Mouse (Mus musculus): Measurements from ENCODE around the gene Gbf1. TPM values are rescaled to one million over a fixed set of nuclear protein-coding genes. Genes with fewer than 3 reads are reported as not detected.

Gbf1 gene
- polyA plus RNA-seq, 1 experiment, result 142 TPM

DNA sequence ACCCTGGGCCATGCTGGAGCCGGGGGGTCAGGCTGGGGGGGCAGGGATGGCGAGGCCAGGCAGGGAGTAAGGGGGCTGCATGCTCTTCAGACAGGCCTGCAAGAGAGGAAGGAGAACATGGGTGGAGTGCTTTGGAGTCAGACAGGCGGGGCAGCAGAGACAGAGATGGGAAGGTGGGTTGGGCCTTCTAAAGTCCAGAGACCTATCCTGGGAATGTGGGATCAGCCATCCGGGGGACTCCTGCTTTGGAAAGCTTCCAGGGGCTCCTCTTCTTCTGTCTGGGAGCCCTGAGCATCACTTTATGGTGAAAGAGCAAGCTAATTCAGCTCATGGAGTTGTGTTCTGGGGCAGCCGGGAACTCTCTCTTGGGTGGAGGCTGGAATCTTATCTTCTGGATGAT lies 172.6 kb downstream of the Gbf1 start:
- no peak overlapping the region for H3K4me3 ChIP-seq (ENCODE audit: control insufficient read depth, low read depth, low read length)
- no peaks in the 10 kb centered on the region for H3K27me3 ChIP-seq (ENCODE audit: control insufficient read depth, insufficient read depth, low read length)
- no peak overlapping the region for H3K27ac ChIP-seq (ENCODE audit: control insufficient read depth, insufficient read depth, low read depth, low read length)
- H3K36me3 ChIP-seq (ENCODE audit: control insufficient read depth, insufficient read depth, low read length), result no peaks in the 10 kb centered on the region
- TF ChIP-seq CTCF (IDR thresholded peaks at IDR 0.05; ENCODE audit: control insufficient read depth, insufficient read depth, insufficient replicate concordance, low read depth, low read length) (no peak), POLR2A (IDR thresholded peaks at IDR 0.05; ENCODE audit: control insufficient read depth, low read depth, low read length) (no peak)
- peaks cover 17% of the 10 kb centered on the region for H3K4me1 ChIP-seq (ENCODE audit: control insufficient read depth, insufficient read depth, low read length)

DNA sequence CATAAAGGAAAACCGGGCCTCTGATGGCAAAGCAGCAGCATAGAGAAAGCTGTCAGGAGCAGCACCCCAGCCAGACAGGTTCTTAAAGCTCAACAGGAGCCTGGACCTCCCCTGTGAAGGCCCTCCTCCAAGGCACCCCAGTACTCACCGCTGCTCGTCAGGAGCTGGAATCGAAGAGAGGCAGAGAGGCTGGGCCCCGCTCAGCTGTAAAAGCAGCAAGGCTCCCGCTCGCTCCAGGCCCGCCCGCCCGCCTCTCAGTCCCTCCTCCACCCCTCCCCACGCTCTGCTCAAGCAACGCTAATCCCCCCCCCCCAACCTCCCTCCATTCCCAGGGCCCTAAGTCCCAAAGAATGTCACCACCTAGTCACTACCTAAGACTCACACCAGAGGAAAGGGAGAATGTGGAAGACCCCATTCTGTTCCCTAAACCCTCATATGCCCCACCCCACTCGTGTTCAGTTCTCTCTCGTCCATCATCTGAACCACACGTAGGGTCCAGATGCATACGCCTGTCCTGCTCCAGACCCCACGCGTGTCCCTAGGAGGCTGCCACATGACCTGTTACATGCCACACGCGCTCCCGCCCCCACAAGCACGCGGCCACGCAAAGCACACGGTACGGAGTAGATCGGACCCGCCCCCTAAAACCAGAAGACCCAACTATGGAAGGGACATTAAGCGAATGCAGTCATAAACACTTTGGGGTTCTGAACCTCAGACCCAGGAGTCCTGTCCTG lies 173.9 kb downstream of the Gbf1 start:
- TF ChIP-seq POLR2A (IDR thresholded peaks at IDR 0.05; ENCODE audit: control insufficient read depth, low read depth, low read length) (no peak), CTCF (IDR thresholded peaks at IDR 0.05; ENCODE audit: control insufficient read depth, insufficient read depth, insufficient replicate concordance, low read depth, low read length) (no peak)
- Histone ChIP-seq H3K4me3 (ENCODE audit: control insufficient read depth, low read depth, low read length) (peak overlapping the region; percentile 91), H3K27ac (ENCODE audit: control insufficient read depth, insufficient read depth, low read depth, low read length) (no peak overlapping the region; the same call in 1 of the 2 replicates), H3K4me1 (ENCODE audit: control insufficient read depth, insufficient read depth, low read length) (peaks cover 18% of the 10 kb centered on the region), H3K36me3 (ENCODE audit: control insufficient read depth, insufficient read depth, low read length) (no peaks in the 10 kb centered on the region), H3K27me3 (ENCODE audit: control insufficient read depth, insufficient read depth, low read length) (no peaks in the 10 kb centered on the region)

GRCm38 (mm10) chr19:46326756-46327305 lies 174.5 kb downstream of the Gbf1 start, which contains the start of gene Psd:
Gene Psd, minus strand, starts transcription at chr19:46327156.
- H3K4me1 ChIP-seq (ENCODE audit: control insufficient read depth, insufficient read depth, low read length), result peaks cover 18% of the 10 kb centered on the region
- no peaks in the 10 kb centered on the region for H3K36me3 ChIP-seq (ENCODE audit: control insufficient read depth, insufficient read depth, low read length)
- H3K27me3 ChIP-seq (ENCODE audit: control insufficient read depth, insufficient read depth, low read length), result no peaks in the 10 kb centered on the region

GRCm38 (mm10) chr19:46327531-46328064 lies 175.3 kb downstream of the Gbf1 start:
- H3K27me3 ChIP-seq (ENCODE audit: control insufficient read depth, insufficient read depth, low read length), result no peaks in the 10 kb centered on the region
- no peaks in the 10 kb centered on the region for H3K36me3 ChIP-seq (ENCODE audit: control insufficient read depth, insufficient read depth, low read length)
- peaks cover 18% of the 10 kb centered on the region for H3K4me1 ChIP-seq (ENCODE audit: control insufficient read depth, insufficient read depth, low read length)
- peak overlapping the region; percentile 91 for H3K4me3 ChIP-seq (ENCODE audit: control insufficient read depth, low read depth, low read length)
- H3K27ac ChIP-seq (ENCODE audit: control insufficient read depth, insufficient read depth, low read depth, low read length), result no peak overlapping the region; the same call in 1 of the 2 replicates
- TF ChIP-seq POLR2A (IDR thresholded peaks at IDR 0.05; ENCODE audit: control insufficient read depth, low read depth, low read length), result no peak
- no peak for TF ChIP-seq CTCF (IDR thresholded peaks at IDR 0.05; ENCODE audit: control insufficient read depth, insufficient read depth, insufficient replicate concordance, low read depth, low read length)

More at GRCm38 (mm10) chr19:46326756-46327305, 174.5 kb downstream of the Gbf1 start, which contains the start of gene Psd:
- Histone ChIP-seq H3K27ac (ENCODE audit: control insufficient read depth, insufficient read depth, low read depth, low read length) (peak within 1 kb of the TSS; percentile 85), H3K4me3 (ENCODE audit: control insufficient read depth, low read depth, low read length) (peak within 1 kb of the TSS; percentile 91)
- TF ChIP-seq POLR2A (IDR thresholded peaks at IDR 0.05; ENCODE audit: control insufficient read depth, low read depth, low read length) (no peak), CTCF (IDR thresholded peaks at IDR 0.05; ENCODE audit: control insufficient read depth, insufficient read depth, insufficient replicate concordance, low read depth, low read length) (no peak)

DNA sequence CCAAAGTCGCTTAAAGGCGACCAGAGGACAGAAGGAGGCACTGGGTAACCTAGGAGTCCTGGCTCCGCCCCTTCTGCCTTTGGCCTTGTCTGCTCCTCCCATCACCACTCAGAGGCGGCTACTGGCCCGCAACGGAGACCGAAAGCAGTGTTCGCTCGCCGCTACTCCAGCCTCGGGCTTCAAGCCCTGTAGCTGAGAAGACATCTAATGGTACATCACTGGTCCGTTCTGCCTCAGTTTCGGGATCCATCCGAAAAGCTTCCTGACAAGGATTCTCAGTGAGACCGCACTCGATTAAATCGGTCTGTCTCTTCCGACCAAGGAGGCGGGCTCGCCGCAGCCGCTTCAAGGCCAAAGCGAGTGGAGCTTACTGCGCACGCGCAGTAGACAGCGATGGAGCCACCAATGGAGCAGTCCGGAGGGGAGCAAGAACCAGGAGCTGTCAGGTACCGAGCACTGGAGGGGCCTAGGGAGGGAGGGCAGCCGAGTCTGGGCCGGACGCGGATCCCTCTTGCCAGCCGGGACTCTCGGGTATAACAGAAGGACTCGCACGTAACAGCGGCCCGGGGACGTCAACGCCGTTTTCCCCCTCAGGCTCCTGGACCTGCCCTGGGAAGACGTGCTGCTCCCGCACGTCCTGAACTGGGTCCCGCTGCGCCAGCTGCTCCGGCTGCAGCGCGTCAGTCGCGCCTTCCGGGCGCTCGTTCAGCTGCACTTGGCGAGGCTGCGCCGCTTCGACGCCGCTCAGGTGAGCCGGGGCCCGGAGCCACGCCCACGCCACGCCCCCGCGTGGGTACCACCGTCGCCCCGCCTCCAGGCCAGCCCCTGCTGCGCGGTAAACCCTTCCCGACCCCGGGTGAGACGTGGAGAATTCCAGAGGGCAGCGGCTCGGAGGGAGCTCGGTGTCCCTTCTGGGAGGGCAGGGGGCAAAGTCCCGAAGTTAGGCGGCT lies 176.0 kb downstream of the Gbf1 start, which contains the start of gene Fbxl15:
Gene Fbxl15 (plus strand): TSS at position 104 of the 950 bp plus-strand sequence.
- peak; percentile 91 for TF ChIP-seq POLR2A (IDR thresholded peaks at IDR 0.05; ENCODE audit: control insufficient read depth, low read depth, low read length)
- TF ChIP-seq CTCF (IDR thresholded peaks at IDR 0.05; ENCODE audit: control insufficient read depth, insufficient read depth, insufficient replicate concordance, low read depth, low read length), result no peak
- H3K27me3 ChIP-seq (ENCODE audit: control insufficient read depth, insufficient read depth, low read length), result no peaks in the 10 kb centered on the region
- no peaks in the 10 kb centered on the region for H3K36me3 ChIP-seq (ENCODE audit: control insufficient read depth, insufficient read depth, low read length)
- peak within 1 kb of the TSS; percentile 85 for H3K27ac ChIP-seq (ENCODE audit: control insufficient read depth, insufficient read depth, low read depth, low read length)
- peak within 1 kb of the TSS; percentile 91 for H3K4me3 ChIP-seq (ENCODE audit: control insufficient read depth, low read depth, low read length)
- peaks cover 18% of the 10 kb centered on the region for H3K4me1 ChIP-seq (ENCODE audit: control insufficient read depth, insufficient read depth, low read length)

DNA sequence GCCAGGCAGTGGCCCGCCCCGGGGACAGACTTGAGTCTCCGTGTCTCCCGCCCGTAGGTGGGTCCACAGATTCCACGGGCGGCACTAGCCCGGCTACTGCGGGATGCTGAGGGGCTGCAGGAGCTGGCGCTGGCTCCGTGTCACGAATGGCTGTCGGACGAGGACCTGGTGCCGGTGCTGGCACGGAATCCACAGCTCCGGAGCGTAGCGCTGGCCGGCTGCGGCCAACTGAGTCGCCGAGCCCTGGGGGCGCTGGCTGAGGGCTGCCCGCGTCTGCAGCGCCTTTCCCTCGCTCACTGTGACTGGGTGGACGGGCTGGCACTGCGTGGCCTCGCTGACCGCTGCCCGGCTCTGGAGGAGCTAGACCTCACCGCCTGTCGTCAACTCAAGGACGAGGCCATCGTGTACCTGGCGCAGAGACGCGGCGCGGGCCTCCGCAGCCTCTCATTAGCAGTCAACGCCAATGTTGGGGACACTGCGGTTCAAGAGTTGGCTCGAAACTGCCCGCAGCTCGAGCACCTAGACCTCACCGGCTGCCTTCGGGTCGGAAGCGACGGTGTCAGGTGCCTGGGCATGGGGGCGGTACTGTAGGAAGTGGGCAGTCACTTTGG lies 176.8 kb downstream of the Gbf1 start:
- H3K27ac ChIP-seq (ENCODE audit: control insufficient read depth, insufficient read depth, low read depth, low read length), result peak overlapping the region; percentile 85; the same call in 1 of the 2 replicates
- H3K36me3 ChIP-seq (ENCODE audit: control insufficient read depth, insufficient read depth, low read length), result no peaks in the 10 kb centered on the region
- no peaks in the 10 kb centered on the region for H3K27me3 ChIP-seq (ENCODE audit: control insufficient read depth, insufficient read depth, low read length)
- peaks cover 18% of the 10 kb centered on the region for H3K4me1 ChIP-seq (ENCODE audit: control insufficient read depth, insufficient read depth, low read length)
- TF ChIP-seq POLR2A (IDR thresholded peaks at IDR 0.05; ENCODE audit: control insufficient read depth, low read depth, low read length), result no peak
- no peak for TF ChIP-seq CTCF (IDR thresholded peaks at IDR 0.05; ENCODE audit: control insufficient read depth, insufficient read depth, insufficient replicate concordance, low read depth, low read length)
- peak overlapping the region; percentile 91 for H3K4me3 ChIP-seq (ENCODE audit: control insufficient read depth, low read depth, low read length)

Measured in testis, adult 2 months (tissue).